Mouse (Mus musculus): ENCODE measurements around the gene Cyth1. TPM values are rescaled to one million over a fixed set of nuclear protein-coding genes. Genes with fewer than 3 reads are reported as not detected.

Cyth1 gene
- polyA plus RNA-seq, 1 experiment from 2014 or later, result 13.1 TPM

DNA sequence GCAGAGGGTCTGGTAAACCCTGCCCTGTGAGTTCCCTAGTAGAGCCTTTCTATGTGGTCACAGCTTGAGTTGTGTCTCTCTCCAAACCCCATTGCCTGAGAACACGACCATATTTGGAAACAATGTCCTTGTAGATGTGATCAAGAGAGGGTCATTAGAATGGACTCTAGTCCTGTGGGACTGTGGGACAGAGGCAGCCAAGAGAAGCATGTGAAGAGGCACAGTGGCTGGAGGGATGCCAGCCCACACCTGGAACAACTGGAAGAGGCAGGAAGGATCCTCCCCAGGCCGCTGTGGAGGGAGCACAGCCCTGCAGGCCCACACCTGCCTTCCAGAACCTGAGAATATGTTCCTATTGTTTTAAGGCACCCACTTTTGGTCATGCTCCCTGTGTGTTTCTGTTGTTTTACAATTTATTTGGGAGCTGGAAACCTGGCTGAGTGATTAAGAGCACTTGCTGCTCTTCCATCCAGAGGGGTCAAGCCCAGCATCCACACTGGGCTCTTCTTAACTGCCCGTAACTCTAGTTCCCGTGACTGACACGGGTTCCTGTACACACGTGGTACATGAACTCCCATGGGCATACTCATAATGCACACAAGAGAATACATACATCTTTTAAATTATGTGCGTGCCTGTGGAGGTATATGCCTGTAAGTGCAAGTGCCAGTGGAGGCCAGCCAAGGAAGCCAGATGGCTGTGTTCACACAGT lies 5.2 kb upstream of the Cyth1 start:
- H3K4me3 ChIP-seq (ENCODE audit: low read depth, low read length), result no peak overlapping the region
- no peak overlapping the region for H3K4me2 ChIP-seq (replicated peaks; ENCODE audit: low read depth)
- TF ChIP-seq CTCF (IDR thresholded peaks at IDR 0.05; ENCODE audit: low read depth) (no peak), EP300 (optimal IDR thresholded peaks at IDR 0.05) (no peak)
- peaks cover 18% of the 10 kb centered on the region for H3K4me1 ChIP-seq (replicated peaks; ENCODE audit: control insufficient read depth, insufficient read depth)
- no peak overlapping the region for H3K9ac ChIP-seq (ENCODE audit: low read length)
- 64% methylated on average over 7 of the region's 7 CpGs for WGBS
- no peaks in the 10 kb centered on the region for H3K27me3 ChIP-seq (ENCODE audit: control insufficient read depth, insufficient read depth, low read length)
- H3K9me3 ChIP-seq (ENCODE audit: control insufficient read depth, low read length), result no peaks in the 10 kb centered on the region
- no peak for DNase-seq (ENCODE audit: low spot score)
- peaks cover 3% of the 10 kb centered on the region; the same call in 1 of the 2 replicates for H3K36me3 ChIP-seq (ENCODE audit: control insufficient read depth, insufficient read depth, low read length)
- peak overlapping the region; percentile 88 for H3K27ac ChIP-seq (replicated peaks)
- no peak for ATAC-seq (ENCODE audit: low FRiP score, low TSS enrichment)

- Histone ChIP-seq H3K4me2 (replicated peaks; ENCODE audit: low read depth) (peak overlapping the region; percentile 53), H3K9ac (ENCODE audit: low read length) (peak overlapping the region; percentile 61), H3K27ac (replicated peaks) (peak overlapping the region; percentile 89), H3K27me3 (ENCODE audit: control insufficient read depth, insufficient read depth, low read length) (no peaks in the 10 kb centered on the region), H3K4me1 (replicated peaks; ENCODE audit: control insufficient read depth, insufficient read depth) (peaks cover 12% of the 10 kb centered on the region), H3K36me3 (ENCODE audit: control insufficient read depth, insufficient read depth, low read length) (no peaks in the 10 kb centered on the region), H3K4me3 (ENCODE audit: low read depth, low read length) (peak overlapping the region; percentile 91), H3K9me3 (ENCODE audit: control insufficient read depth, low read length) (no peaks in the 10 kb centered on the region)
- TF ChIP-seq CTCF (IDR thresholded peaks at IDR 0.05; ENCODE audit: low read depth) (peak; percentile 33), EP300 (optimal IDR thresholded peaks at IDR 0.05) (no peak)
- no peak for DNase-seq (ENCODE audit: low spot score)
- WGBS, result 2% methylated on average over 5 of the region's 5 CpGs
- peak; percentile 38 for ATAC-seq (ENCODE audit: low FRiP score, low TSS enrichment)
Observed at GRCm38 (mm10) chr11:118249012-118249383, 606 bp upstream of the Cyth1 start.

DNA sequence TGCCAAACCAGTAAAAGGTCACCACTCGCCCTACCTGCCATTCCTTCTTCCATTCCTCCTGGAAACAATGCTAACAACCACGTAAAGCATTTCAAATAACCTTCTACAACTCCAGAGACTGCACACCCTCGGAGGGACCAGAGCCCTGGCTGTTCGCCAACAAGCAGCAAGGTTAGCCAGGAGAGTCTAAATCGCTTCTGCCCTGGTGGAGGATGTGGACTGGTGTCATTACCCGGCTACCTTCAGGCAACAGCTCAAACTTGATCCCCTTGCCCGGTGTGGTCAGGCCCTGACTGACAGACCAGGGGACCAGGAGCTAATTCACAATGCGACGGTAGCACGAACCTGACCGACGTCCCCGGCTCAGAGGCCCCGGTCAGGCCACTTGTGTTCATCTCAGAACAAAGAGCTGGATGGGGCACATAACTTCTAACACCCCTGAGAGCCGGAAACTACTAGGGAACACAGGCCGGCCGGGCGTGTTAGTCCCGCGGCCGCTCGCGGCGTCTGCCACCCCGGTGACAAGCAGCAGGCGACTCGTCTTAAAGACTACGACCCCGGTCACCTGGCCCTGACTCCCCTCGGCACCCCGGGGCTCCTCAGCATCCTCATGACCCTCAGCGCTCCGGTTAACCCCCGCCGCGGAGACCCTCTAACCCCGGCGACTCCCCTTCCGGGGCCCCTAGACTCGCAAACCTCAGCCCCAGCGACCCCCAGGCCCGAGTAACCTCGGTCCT lies 865 bp downstream of the Cyth1 start:
- Histone ChIP-seq H3K27me3 (ENCODE audit: control insufficient read depth, insufficient read depth, low read length) (no peaks in the 10 kb centered on the region), H3K4me1 (replicated peaks; ENCODE audit: control insufficient read depth, insufficient read depth) (peaks cover 5% of the 10 kb centered on the region; the same call in 1 of the 2 replicates), H3K9ac (ENCODE audit: low read length) (peak overlapping the region; percentile 95), H3K4me3 (ENCODE audit: low read depth, low read length) (peak overlapping the region; percentile 91), H3K36me3 (ENCODE audit: control insufficient read depth, insufficient read depth, low read length) (no peaks in the 10 kb centered on the region), H3K27ac (replicated peaks) (peak overlapping the region; percentile 93), H3K4me2 (replicated peaks; ENCODE audit: low read depth) (peak overlapping the region; percentile 96), H3K9me3 (ENCODE audit: control insufficient read depth, low read length) (no peaks in the 10 kb centered on the region)
- ATAC-seq (ENCODE audit: low FRiP score, low TSS enrichment) (peak; percentile 6; the same call in 1 of the 2 replicates), DNase-seq (ENCODE audit: low spot score) (peak; percentile 79)
- no peak for TF ChIP-seq EP300 (optimal IDR thresholded peaks at IDR 0.05)
- TF ChIP-seq CTCF (IDR thresholded peaks at IDR 0.05; ENCODE audit: low read depth), result no peak
- 1% methylated on average over 43 of the region's 43 CpGs for WGBS

- WGBS, result 52% methylated on average over 5 of the region's 5 CpGs
- peaks cover 5% of the 10 kb centered on the region; the same call in 1 of the 2 replicates for H3K4me1 ChIP-seq (replicated peaks; ENCODE audit: control insufficient read depth, insufficient read depth)
- peak overlapping the region; percentile 95 for H3K9ac ChIP-seq (ENCODE audit: low read length)
- ATAC-seq (ENCODE audit: low FRiP score, low TSS enrichment) (no peak), DNase-seq (ENCODE audit: low spot score) (no peak)
- H3K36me3 ChIP-seq (ENCODE audit: control insufficient read depth, insufficient read depth, low read length), result no peaks in the 10 kb centered on the region
- no peak for TF ChIP-seq CTCF (IDR thresholded peaks at IDR 0.05; ENCODE audit: low read depth)
- TF ChIP-seq EP300 (optimal IDR thresholded peaks at IDR 0.05), result no peak
- peak overlapping the region; percentile 91; the same call in 1 of the 2 replicates for H3K4me3 ChIP-seq (ENCODE audit: low read depth, low read length)
- peak overlapping the region; percentile 93 for H3K27ac ChIP-seq (replicated peaks)
- H3K4me2 ChIP-seq (replicated peaks; ENCODE audit: low read depth), result peak overlapping the region; percentile 96
- no peaks in the 10 kb centered on the region for H3K27me3 ChIP-seq (ENCODE audit: control insufficient read depth, insufficient read depth, low read length)
- no peaks in the 10 kb centered on the region for H3K9me3 ChIP-seq (ENCODE audit: control insufficient read depth, low read length)
Observed at GRCm38 (mm10) chr11:118246724-118247123, 1.7 kb downstream of the Cyth1 start.

DNA sequence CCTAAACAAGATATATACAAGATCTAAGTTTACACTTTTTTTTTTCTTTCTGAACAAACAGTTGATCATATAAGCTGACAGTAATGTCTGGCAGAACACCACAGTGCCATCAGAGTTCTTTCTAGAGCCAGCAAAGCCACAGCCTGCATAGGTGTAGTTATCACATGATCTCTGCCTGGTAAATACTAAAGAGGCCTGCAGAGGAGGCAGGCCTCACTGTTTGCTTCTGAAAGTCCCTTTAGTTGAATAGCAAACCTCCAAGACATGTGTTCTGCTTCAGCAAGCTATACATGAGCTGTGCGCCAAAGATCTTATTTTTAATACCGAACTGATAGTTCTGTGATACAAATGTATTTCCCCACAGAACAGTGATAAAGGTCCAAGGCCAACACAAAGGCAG lies 3.3 kb downstream of the Cyth1 start:
- no peaks in the 10 kb centered on the region for H3K9me3 ChIP-seq (ENCODE audit: control insufficient read depth, low read length)
- H3K36me3 ChIP-seq (ENCODE audit: control insufficient read depth, insufficient read depth, low read length), result no peaks in the 10 kb centered on the region
- no peak overlapping the region for H3K9ac ChIP-seq (ENCODE audit: low read length)
- 0 out of 2 replicates have a peak overlapping the region, but pooled peaks have one; percentile 4 for H3K27ac ChIP-seq (replicated peaks)
- peaks cover 10% of the 10 kb centered on the region for H3K4me1 ChIP-seq (replicated peaks; ENCODE audit: control insufficient read depth, insufficient read depth)
- H3K4me3 ChIP-seq (ENCODE audit: low read depth, low read length), result no peak overlapping the region
- DNase-seq (ENCODE audit: low spot score) (no peak), ATAC-seq (ENCODE audit: low FRiP score, low TSS enrichment) (no peak)
- no peak for TF ChIP-seq EP300 (optimal IDR thresholded peaks at IDR 0.05)
- no peak for TF ChIP-seq CTCF (IDR thresholded peaks at IDR 0.05; ENCODE audit: low read depth)
- no peaks in the 10 kb centered on the region for H3K27me3 ChIP-seq (ENCODE audit: control insufficient read depth, insufficient read depth, low read length)
- 68% methylated on average over 2 of the region's 2 CpGs for WGBS
- H3K4me2 ChIP-seq (replicated peaks; ENCODE audit: low read depth), result no peak overlapping the region
